Mouse (Mus musculus): ENCODE data around the gene Gse1.

Gse1 gene

DNA sequence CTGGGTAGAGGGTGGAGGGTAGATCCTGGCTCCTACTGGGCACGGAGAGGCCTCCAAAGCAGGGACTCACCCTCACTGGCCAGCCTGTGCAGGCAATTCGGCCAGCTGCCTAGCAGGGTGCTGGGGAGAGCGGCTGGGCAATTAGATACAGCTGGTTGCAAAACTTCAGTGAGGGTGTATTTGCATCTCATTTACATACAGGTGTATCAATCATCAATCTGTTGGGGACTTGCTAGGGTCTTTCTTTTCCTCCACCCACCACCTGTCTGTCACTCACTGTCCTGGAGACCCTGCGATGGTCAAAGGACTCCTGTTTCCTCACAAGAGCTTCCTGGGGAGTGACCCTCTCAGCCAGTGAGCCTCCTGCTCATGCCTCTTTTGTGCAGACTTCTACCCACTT is 148.0 kb downstream of the Gse1 start:
- DNase-seq (ENCODE audit: low spot score) = no peak

DNA sequence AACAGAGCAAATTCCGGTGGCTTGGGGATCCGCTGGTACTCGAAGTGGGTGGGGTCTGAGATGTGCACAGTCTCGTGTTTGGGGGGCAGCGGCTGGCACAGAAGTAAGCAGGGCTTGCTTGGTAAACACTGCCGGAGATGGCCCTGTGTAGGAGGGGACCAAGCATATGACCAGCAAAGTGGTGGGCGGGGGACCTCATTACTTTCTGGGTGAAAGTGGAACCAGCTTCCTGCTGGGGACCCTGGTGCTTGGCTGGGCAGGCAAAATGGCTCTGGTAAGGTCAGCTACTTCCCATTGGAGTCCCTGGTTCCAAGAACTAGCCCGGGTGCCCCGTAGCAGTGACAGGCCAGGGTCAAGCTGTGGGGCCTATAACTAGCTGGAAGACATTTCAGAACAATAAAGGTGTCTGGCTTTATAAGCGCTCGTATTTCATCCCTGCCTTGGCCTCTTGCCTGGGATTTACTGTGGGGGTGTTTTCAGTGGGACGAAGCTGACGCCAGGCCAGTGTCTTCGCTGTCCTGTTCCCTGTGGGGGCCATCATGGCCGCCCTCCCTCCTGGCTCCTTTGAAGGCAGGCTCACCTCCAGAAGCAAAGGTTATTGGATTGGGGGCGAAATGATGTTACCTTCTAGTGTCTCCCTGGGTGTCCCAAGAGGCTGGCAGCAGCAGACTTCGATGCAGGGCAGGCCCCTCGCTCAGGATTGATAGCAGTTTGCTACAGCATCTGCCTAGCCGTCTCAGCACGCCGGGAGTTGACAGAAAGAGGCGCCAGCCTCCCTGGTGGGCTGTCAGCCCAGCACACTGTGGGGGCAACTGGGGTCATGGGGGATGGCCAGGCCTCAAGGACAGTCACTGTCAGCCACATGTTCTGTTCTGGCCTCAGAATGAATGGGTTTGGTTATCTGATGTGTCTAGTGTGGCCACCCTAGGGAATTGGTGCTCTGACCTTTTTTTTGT is 148.9 kb downstream of the Gse1 start:
- DNase-seq (ENCODE audit: low spot score) = peak; percentile 76

DNA sequence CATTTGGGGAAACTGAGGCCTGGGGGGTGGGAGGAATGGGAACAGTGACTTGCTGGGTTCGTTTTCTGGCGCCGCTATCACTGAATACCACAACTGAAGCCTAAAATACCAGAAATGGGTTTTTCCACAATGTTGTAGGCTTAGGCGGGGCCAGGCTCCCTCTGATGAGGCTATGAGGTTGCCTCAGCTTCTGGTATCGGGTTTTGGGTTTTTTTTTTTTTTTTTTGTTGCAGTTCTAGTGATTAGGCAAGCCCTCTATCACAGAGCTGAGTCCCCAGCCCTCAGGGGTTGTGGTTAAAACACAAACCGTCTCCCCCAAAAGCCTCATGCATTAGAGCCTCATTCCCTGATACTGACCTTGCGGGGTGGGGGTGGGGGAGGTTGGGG is 149.5 kb downstream of the Gse1 start:
- DNase-seq (ENCODE audit: low spot score) = no peak

DNA sequence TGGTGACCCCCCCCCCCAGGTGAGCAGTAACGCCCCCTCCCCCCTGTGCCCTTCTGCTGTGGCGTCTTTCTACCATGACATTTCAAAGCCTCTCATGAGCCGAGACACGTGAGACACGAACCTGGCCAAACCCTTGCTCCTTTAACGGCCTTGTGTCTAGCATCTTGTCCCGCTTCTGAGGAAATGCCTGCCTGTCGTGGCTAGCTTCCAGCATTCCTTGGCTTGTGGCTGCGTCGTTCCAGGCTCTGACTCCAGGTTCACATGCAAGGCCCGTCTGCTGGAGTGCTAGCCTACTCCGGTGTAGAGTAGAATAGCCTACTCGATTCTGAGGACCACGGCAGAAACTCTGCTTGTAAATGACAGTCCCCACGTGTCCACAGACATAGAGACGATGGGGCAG is 150.1 kb downstream of the Gse1 start:
- no peak for DNase-seq (ENCODE audit: low spot score)

DNA sequence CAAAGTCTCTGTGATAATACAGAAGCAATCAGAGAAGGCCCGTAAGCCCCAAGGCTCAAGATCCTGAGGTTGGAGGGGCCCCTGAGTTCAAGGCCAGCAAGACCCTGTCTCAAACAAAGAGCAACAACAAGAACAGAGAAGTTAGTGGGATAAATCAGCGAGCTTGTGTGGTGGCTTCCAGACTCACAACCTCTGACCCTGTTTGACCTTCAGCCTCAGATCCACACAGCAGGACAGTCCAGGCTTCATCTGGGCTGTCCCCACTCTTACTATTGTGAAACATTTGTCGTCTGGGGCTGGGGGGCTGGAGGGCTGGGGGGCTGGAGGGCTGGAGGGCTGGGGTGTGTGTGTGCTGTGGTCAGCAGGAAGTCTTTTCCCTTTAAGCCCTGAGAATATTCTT is 150.8 kb downstream of the Gse1 start:
- peak; percentile 68 for DNase-seq (ENCODE audit: low spot score)

DNA sequence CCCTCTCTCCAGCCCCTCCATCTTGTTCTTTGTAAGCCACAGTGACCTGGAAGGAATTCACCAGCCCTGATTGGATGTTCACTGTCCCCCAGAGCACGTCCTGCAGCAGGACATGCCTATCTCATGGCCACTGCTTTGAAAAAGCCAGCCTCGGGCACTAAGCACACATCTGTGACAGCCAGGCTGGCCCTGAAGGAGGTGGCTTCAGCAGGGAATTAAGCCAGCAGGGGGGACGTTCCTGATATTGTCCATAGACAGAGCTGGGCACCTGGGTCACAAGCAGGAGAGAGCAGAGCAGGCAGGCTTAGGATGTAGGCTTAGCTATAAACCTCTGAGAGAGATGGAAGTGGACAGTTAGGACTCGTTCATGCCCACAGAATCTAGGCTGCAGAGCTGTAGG is 153.6 kb downstream of the Gse1 start:
- DNase-seq (ENCODE audit: low spot score) = no peak

DNA sequence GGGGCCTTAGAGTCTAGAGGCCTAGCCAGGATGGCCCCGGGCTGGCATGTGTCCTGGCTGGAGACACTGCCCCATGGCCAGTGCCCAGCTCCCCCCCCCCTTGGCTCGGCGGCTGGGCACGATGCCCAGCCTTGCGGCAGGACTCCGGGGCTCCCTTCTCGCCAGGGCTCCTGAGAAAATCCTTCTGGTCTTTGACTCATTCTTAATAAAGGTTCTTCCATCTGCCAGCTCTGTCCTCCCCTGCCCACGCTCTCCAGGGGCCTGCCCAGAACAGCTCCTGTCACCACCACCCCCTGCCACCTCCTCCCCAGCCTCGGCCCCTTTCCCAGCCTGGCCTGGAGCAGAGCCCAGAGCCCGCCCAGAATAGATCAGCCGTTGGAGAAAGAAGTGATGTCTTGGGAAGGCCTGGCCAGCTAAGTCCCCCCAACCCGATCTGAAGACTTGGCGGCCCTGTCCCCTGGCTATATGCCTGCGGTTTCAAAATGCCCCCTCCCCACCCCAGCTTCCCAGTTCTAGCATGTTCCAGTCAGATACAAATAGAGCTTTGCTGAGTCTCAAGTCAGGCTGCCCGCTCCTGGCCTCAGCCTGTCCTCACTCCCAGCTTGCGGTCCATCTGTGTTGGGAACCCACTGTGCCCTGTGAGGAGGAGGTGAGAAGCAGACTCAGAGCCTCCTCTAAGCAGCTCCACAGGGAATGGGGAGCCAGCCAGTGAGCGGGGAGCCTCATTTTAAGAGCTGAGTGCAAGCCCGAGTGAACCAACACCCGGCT is 154.4 kb downstream of the Gse1 start:
- no peak for DNase-seq (ENCODE audit: low spot score)

DNA sequence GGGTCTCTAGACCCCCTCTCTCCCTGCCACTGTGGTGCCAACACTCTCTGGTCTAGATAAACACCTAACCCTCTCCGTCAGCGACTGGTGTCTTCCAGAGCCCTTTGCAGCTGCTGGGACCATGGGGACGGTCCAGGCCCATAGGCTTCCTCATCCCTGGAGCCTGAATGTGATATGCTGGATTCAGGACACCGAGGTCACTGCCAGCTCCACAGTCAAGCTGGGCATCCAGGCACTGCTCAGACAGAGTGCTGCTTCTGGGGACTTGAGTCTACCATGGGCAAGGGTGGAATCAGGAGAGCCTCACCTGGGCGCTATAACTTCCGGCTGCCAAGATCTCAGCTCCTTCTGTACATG is 154.9 kb downstream of the Gse1 start:
- DNase-seq (ENCODE audit: low spot score) = no peak

DNA sequence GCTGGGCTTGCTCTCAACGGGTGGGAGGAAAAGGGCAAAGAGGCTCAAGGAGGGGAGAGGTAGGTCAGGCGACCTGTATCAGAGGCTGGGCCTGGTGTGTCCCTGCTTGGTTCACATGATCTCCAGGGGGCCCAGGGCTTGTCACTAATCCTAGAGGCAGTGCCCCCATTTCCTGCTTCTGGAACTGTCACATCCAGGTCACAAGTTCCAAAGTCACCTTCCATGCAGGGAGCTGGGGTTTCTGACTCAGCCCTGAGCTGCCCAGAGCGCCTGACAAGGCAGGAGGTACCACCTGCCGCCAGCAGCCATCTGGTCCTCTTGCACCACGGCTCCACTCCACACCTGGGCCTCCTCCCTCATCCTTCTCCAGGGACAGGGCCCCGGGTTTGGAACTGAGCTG is 155.5 kb downstream of the Gse1 start:
- DNase-seq (ENCODE audit: low spot score) = peak; percentile 5

DNA sequence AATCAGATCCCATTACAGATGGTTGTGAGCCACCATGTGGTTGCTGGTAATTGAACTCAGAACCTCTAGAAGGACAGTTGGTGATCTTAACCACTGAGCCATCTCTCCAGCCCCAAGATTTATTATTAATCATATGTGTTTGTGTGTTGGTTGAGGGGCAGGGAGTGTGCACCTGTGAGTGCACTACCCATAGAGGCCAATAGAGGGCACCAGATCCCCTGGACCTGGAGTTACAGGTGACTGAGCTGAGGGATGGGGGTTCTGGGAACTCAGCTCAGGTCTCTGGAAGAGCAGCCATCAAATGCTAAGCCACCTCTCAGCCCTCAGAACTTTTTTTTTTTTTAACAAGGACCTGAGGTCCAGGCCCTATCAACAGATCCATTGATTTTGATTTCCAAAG is 156.5 kb downstream of the Gse1 start:
- DNase-seq (ENCODE audit: low spot score) = no peak

DNA sequence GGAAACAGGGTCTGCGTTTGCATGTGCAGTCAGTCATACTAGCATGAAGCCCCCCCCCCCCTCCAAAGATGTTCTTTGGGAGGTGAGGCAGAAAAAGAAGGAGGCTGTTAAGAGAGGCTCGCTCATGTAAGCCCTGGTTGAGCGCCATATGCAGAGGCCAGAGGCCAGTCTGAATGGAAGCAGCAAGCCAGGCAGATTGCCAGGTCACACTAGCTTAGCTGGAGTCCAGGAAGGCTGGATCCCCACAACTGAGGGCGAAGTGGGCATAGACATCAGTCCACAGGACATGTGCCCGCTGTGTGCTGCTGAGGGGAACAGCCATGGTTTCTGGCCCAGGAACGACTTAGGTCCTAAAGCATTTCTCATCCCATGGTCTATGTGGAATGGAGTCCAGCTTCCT is 160.0 kb downstream of the Gse1 start:
- DNase-seq (ENCODE audit: low spot score) = no peak

DNA sequence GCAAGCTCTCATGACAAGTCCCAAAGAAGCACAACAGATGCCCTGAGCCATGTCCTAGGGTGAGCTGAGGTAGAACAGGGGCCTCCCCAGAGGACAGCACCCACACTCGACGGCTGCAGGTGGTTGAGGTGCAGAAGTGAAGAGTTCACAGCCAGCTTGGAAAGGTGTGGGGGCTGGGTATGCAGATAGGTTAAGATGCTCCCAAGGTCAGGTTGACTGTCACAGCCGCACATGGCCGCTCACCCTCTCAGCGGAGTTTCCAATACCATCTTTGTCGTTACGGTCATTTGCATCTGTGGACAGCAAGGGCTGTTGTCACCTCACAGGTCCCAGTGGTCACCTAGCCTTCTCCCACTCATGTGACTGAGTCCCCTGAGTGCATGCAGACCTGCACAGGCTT is 162.3 kb downstream of the Gse1 start:
- no peak for DNase-seq (ENCODE audit: low spot score)

DNA sequence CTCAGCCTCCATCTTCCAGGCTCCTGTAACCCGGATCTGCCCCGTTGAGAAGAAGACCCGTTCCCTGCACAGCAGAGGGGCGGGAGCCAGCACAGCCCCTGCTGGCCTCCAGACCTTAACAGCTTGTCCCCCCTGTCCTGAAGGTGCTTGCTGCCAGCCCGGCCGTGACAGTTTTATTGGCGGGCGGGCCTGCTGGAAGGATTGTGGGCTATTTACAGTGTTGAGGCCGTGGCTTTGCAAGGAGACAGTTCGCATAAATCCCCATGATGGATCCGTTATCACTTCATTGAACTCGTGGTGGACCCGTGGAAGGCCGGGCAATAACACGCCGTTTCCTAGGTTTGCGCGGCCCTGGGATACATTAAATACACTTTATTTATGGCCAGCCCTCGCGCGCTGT is 163.6 kb downstream of the Gse1 start:
- DNase-seq (ENCODE audit: low spot score) = peak; percentile 41

DNA sequence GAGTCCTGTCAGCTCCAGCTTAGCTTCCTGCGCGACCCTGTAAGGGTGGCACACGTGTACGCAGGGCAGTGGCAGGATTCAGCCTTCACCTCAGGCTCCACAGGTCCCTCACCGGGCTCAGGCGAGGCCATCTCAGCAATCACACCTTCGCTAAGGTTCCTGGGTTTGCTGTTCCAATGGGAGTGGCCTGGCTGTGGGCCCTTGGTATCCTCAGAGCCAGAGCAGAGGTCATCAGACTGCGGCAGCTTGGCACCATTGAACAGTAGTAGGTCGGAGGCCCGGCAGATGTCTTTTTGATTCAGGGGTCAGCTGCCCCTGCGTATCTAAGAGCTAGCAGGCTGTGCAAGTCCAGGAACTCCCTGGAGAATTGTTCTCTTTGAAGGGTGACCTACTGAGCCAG is 164.8 kb downstream of the Gse1 start:
- DNase-seq (ENCODE audit: low spot score) = peak; percentile 12

DNA sequence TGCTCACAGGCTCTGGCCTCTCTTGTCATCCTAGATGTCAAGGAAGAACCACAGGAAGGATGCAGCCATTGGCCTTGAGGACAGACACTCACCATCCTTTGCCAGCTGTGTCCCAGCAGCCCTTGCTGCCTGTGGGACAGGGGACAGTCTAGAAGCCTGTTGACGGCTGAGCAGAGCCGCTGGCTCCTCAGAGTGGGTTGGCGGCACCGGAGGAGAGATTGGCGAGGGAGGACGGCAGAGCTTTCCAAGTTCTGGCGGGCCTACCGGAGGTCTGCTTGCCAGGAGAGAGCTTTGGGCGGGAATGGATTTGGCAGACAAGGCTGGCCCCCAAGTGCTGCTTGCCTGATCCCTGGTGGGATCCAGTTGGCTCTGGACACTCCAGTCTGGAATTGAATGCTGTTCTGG is 165.6 kb downstream of the Gse1 start:
- peak; percentile 4 for DNase-seq (ENCODE audit: low spot score)

DNA sequence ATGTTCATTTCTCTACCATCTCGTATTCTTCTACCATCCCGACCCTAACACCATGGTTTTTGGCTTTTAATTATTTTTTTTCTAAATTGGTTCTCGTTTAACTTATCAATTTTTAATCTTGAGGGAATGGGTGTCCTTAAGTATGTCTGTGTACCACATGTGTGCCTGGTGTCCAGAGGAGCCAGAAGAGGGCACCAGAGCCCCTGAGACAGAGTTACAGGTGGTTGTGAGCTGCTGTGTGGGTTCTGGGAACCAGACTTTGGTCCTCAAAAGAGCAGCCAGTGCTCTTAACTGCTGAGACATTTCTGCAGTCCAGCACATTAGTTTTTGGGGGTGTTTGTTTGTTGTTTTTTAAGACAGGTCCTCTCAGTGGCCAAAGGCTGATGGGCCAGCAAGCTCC is 167.6 kb downstream of the Gse1 start:
- DNase-seq (ENCODE audit: low spot score) = no peak

DNA sequence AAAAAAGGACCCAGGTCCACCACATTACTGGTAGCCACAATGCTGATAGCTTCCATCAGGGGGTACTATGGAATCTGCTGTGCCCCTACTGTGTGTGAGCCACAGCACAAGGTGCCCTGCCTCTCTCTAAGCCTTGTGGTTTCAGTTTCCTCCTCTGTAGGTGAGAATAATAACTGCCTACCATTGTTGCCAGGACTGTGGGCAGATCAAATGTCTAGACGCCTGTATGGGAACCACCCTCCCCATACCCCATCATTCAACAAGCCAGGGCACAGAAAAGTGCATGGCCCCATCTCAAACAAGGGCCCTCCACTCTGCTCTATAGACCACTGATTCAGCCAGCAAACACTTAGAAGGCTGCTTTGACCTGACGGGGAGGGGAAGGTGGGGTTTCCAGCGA is 168.5 kb downstream of the Gse1 start:
- DNase-seq (ENCODE audit: low spot score) = no peak

DNA sequence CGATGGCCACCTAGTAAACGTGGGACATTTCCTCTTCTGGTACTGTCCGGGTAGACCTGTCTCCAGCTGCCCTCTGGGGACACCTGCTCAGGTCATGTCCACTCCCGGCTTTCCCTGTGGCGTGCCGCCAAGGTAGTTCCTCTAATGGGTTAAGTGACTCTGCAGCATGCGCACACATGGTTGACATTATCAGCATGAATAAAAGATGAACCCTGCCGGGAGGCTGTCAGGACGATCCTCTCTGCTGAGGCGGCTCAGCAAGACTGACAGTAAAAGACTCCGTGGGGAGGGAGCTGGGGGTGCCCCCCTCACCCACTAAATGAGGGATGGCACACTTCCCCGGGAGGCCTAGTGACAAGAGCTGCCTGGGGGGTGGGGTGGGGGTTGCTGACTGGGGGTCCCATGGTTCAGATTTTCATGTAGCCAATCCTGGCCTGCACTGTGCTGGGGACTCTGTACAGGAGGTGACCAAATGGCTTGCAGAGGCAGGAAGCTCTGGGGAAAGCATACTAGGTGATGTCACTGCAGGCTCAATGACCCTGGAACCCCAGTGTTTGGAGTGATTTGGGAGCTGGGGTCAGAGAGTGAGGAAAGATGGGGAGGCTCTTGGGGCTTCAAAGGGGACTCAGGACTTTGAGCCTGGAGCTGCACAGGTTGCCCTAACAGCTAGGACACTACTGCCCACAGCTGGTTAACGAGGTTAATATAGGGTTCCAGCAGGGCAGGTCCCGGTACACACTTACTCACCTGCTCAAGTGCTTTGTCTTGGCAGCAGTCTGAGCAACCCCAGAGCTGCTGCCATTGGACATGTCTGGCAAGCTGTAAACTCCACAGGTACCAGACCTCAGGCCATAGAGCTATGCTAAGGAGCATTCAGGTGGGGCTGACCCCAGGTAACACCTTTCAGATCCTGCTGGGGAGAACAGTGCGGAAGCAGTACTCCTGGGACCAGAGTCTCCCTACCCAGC is 169.5 kb downstream of the Gse1 start:
- peak; percentile 56 for DNase-seq (ENCODE audit: low spot score)

DNA sequence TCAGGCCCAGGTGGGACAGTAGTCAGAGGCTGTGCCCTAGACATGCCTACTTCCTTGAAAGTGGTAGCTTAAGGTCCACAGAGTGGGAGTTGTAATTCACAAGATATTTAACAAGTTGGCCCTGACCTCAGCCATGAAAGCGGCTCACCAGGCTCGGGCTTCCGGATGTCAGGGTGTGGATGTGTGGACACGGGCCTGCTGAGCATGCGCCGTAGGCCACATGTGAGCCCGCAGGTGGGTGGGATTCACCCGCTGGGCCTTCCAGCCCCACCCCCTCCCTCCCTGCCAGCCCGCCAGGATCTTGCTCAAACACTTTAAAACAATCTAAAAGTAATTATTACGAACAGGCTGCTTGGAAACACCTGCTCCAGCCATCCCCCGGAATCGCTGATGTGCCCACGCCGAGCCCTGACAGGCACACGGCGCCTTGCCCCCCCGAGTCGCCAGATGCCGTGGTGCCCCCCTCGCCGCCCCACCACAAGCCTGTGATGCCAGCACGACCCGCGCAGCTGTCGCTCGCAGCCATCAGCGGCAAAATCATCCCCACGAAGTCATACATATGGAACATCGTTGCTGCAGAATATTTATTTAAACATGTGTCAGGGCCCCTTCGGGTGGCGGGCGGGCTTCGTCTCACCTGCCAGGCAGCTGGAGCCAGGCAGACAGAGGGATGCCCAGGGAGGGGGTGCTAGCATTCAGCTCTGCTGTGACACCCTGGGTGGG is 171.1 kb downstream of the Gse1 start:
- no peak for DNase-seq (ENCODE audit: low spot score)

DNA sequence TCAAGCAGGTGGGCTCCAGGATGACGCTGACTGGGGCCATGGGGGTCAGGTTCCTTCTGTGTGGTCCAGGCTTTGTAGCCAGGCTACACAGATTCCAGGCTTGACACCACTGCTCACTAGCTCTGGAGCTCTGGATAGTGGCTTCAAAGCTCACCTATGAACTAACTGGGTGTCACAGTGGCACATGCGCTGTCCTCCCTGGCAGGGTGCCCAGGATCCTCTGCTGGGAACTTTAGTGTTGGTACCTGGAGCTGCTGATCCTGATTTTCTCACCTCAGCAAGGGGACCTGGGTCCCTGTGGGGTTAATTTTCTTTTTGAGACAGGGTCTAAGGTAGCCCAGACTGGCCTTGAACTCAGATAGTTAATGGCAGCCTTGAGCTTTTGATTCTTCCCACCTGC is 173.0 kb downstream of the Gse1 start:
- DNase-seq (ENCODE audit: low spot score) = no peak

DNA sequence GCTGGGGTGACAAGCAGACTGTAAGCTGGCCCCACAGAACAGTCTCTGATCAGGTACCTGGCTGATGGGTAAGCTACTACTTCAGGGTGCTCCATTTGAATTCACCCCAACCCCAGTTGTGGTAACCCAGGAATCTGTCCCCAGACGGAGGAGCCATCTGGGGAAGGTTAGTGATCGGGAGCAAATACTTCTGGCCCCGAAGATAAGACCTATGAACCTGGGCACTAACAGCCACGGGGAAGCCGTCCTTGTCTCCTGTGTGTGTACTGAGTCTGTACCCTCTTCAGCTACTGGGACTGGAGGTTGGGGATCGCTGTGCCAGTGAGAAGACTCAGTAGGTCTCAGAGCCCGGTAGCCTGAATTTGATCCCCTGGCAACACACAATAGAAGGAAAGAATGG is 173.5 kb downstream of the Gse1 start:
- DNase-seq (ENCODE audit: low spot score) = no peak
